Mouse (Mus musculus): ENCODE results near the gene Ctnnbl1. TPM values are rescaled to one million over a fixed set of nuclear protein-coding genes. Genes with fewer than 3 reads are reported as not detected.

Gene Ctnnbl1
- polyA plus RNA-seq, 1 experiment, result 27.0 TPM

- DNase-seq, result no peak
- no peak overlapping the region for H3K4me3 ChIP-seq (replicated peaks; ENCODE audit: extremely low read depth, low read depth, low read length)
- H3K4me1 ChIP-seq (ENCODE audit: control insufficient read depth, insufficient read depth, low read length), result no peaks in the 10 kb centered on the region
- WGBS, result 57% methylated on average over 8 of the region's 8 CpGs
- TF ChIP-seq CTCF (IDR thresholded peaks at IDR 0.05; ENCODE audit: insufficient read depth, low read length) (no peak), POLR2A (IDR thresholded peaks at IDR 0.05; ENCODE audit: borderline replicate concordance, extremely low read depth, low read depth, low read length) (no peak)
Observed at GRCm38 (mm10) chr2:157705777-157706158, 31.4 kb upstream of the Ctnnbl1 start.

DNA sequence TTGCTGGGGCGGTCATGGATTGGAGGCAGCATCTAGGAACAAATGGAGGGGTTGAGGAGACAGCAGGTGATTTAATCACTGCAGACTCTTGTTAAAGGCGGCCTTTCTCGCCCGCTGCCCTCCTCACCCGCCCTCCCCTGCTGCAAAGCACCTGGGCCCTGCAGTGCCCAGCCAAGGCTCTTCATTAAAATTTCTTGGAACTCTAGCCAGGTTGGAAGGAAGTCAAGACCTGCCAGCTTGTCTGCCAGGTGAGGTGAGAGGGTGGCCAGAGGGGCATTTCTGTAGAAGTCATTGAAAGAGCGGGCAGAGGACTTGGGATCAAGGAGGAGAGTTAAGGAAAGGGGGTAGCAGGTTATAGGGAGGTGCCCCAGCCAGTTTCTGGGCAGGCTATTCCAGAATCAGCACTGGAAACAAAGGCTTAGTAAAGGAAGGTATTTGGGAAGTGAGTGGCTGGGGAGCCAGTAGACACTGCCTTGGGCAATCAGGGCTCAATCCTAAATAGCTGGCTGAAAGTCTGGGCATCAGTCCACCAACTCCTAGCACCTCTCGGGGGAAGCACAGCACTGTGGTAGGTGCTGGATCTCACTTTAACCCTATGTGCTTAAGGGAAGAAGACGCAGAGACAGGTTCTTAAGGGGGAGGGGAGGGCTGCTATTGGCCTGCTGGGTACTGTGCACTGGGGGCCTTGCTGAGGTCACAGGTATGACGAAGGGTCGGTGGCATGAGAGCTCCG, 29.8 kb upstream of the Ctnnbl1 start:
- TF ChIP-seq CTCF (IDR thresholded peaks at IDR 0.05; ENCODE audit: insufficient read depth, low read length) (no peak), POLR2A (IDR thresholded peaks at IDR 0.05; ENCODE audit: borderline replicate concordance, extremely low read depth, low read depth, low read length) (no peak)
- 62% methylated on average over 11 of the region's 11 CpGs for WGBS
- Histone ChIP-seq H3K4me1 (ENCODE audit: control insufficient read depth, insufficient read depth, low read length) (no peaks in the 10 kb centered on the region), H3K4me3 (replicated peaks; ENCODE audit: extremely low read depth, low read depth, low read length) (no peak overlapping the region)
- DNase-seq, result no peak

DNA sequence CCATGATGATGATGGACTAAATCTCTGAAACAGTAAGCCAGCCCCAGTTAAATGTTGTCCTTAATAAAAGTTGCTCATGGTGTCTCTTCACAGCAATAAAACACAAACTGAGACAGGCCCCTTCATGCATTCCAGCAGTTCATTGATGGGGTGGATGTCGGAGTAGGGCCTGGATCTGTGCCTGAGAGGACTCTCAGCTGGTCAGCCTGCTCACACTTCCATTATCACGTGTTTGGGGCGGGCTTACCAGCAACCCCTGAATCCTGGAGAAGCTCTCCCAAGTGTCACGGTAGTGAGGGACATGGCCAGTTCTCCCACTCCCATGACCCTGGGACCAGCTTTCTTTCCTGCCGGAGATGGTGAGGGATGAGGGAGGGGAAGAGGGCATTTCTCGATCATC, 24.5 kb upstream of the Ctnnbl1 start:
- TF ChIP-seq CTCF (IDR thresholded peaks at IDR 0.05; ENCODE audit: insufficient read depth, low read length) (no peak), POLR2A (IDR thresholded peaks at IDR 0.05; ENCODE audit: borderline replicate concordance, extremely low read depth, low read depth, low read length) (no peak)
- whole genome bisulfite sequencing, result 56% methylated on average over 6 of the region's 6 CpGs
- DNase-seq, result no peak
- Histone ChIP-seq H3K4me3 (replicated peaks; ENCODE audit: extremely low read depth, low read depth, low read length) (no peak overlapping the region), H3K4me1 (ENCODE audit: control insufficient read depth, insufficient read depth, low read length) (no peaks in the 10 kb centered on the region)

DNA sequence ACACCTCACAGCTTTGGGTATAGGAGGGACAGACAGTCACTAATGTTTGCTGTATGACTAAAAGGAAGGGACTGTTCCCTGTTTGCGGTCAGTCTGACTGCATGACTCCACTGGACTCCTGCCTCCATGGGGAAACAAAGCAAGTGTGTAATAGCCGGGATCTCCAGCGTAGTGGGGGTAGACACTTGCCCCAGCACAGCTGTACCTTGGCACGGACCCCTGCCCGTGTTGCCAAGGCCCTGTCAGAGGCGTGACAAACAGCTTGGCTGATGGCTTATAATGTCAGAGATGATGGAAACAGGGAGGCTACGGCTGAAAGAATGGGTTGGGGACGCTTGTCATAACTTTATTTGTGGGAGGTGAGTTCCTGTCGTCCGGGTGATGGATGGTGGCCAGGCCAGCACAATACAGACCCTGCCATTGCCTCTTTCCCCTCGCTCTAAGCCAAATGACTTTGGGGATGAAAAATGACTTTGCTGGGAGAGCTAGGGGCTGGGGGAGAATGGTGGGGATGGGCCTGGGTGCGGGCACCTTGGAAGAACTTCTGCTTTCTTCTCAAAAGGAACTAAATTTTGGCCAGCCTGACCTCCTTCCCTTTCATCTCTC, 21.5 kb upstream of the Ctnnbl1 start:
- Histone ChIP-seq H3K4me1 (ENCODE audit: control insufficient read depth, insufficient read depth, low read length) (no peaks in the 10 kb centered on the region), H3K4me3 (replicated peaks; ENCODE audit: extremely low read depth, low read depth, low read length) (no peak overlapping the region)
- TF ChIP-seq POLR2A (IDR thresholded peaks at IDR 0.05; ENCODE audit: borderline replicate concordance, extremely low read depth, low read depth, low read length), result no peak
- TF ChIP-seq CTCF (IDR thresholded peaks at IDR 0.05; ENCODE audit: insufficient read depth, low read length), result no peak
- 20% methylated on average over 12 of the region's 12 CpGs for WGBS
- DNase-seq, result peak; percentile 30

GRCm38 (mm10) chr2:157718441-157718840, 18.8 kb upstream of the Ctnnbl1 start:
- TF ChIP-seq CTCF (IDR thresholded peaks at IDR 0.05; ENCODE audit: insufficient read depth, low read length) (no peak), POLR2A (IDR thresholded peaks at IDR 0.05; ENCODE audit: borderline replicate concordance, extremely low read depth, low read depth, low read length) (no peak)
- 61% methylated on average over 4 of the region's 4 CpGs for WGBS
- Histone ChIP-seq H3K4me3 (replicated peaks; ENCODE audit: extremely low read depth, low read depth, low read length) (no peak overlapping the region), H3K4me1 (ENCODE audit: control insufficient read depth, insufficient read depth, low read length) (no peaks in the 10 kb centered on the region)
- DNase-seq, result no peak

DNA sequence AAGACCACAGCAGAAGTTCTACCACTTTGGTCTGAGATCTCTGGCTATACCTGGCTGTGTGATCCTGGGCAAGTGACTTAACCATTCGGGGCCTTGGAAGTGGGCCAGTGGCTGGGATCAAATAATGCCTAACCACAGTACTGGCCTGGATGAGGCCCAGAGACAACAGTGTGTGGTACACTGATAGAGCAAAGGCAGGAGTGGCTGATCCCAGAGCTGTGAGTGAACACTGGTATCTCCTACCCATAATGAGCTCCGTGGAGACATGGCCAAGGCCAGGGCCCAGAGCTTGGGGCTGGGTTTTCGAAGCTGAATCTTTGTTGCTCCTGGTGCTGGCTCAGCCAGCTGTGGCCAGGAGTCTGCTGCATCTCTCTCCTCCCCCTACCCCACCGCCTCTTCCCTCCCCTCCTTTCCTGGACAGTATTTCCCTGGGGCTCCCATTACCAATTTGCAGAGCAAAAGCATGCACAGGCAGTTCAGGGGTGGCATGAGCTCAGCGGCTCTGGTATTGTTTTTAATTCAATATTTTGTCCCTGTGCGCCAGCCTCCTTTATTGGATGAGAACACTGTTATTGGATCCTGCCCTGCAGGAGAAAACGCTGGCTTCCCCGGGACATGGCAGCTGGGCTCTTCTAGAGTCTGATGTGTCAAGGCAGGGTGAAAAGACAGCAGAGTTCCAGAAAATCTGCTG, 13.2 kb upstream of the Ctnnbl1 start:
- TF ChIP-seq POLR2A (IDR thresholded peaks at IDR 0.05; ENCODE audit: borderline replicate concordance, extremely low read depth, low read depth, low read length) (no peak), CTCF (IDR thresholded peaks at IDR 0.05; ENCODE audit: insufficient read depth, low read length) (no peak)
- Histone ChIP-seq H3K4me1 (ENCODE audit: control insufficient read depth, insufficient read depth, low read length) (no peaks in the 10 kb centered on the region), H3K4me3 (replicated peaks; ENCODE audit: extremely low read depth, low read depth, low read length) (no peak overlapping the region)
- 68% methylated on average over 8 of the region's 8 CpGs for WGBS
- DNase-seq, result no peak

- DNase-seq, result no peak
- no peak overlapping the region for H3K4me3 ChIP-seq (replicated peaks; ENCODE audit: extremely low read depth, low read depth, low read length)
- no peak for TF ChIP-seq POLR2A (IDR thresholded peaks at IDR 0.05; ENCODE audit: borderline replicate concordance, extremely low read depth, low read depth, low read length)
- no peak for TF ChIP-seq CTCF (IDR thresholded peaks at IDR 0.05; ENCODE audit: insufficient read depth, low read length)
- 27% methylated on average over 5 of the region's 5 CpGs for WGBS
- no peaks in the 10 kb centered on the region for H3K4me1 ChIP-seq (ENCODE audit: control insufficient read depth, insufficient read depth, low read length)
Observed at GRCm38 (mm10) chr2:157724574-157724914, 12.7 kb upstream of the Ctnnbl1 start.

- no peak overlapping the region for H3K4me3 ChIP-seq (replicated peaks; ENCODE audit: extremely low read depth, low read depth, low read length)
- 34% methylated on average over 7 of the region's 7 CpGs for WGBS
- no peak for TF ChIP-seq POLR2A (IDR thresholded peaks at IDR 0.05; ENCODE audit: borderline replicate concordance, extremely low read depth, low read depth, low read length)
- TF ChIP-seq CTCF (IDR thresholded peaks at IDR 0.05; ENCODE audit: insufficient read depth, low read length), result no peak
Observed at GRCm38 (mm10) chr2:157744619-157745018, 7.4 kb downstream of the Ctnnbl1 start.

GRCm38 (mm10) chr2:157745735-157746134, 8.5 kb downstream of the Ctnnbl1 start:
- TF ChIP-seq CTCF (IDR thresholded peaks at IDR 0.05; ENCODE audit: insufficient read depth, low read length), result no peak
- no peak for TF ChIP-seq POLR2A (IDR thresholded peaks at IDR 0.05; ENCODE audit: borderline replicate concordance, extremely low read depth, low read depth, low read length)
- H3K4me1 ChIP-seq (ENCODE audit: control insufficient read depth, insufficient read depth, low read length), result peaks cover 4% of the 10 kb centered on the region

More at GRCm38 (mm10) chr2:157744619-157745018, 7.4 kb downstream of the Ctnnbl1 start:
- no peaks in the 10 kb centered on the region for H3K4me1 ChIP-seq (ENCODE audit: control insufficient read depth, insufficient read depth, low read length)
- DNase-seq, result no peak

More at GRCm38 (mm10) chr2:157745735-157746134, 8.5 kb downstream of the Ctnnbl1 start:
- WGBS, result over 99% methylated on average over 4 of the region's 4 CpGs
- no peak overlapping the region for H3K4me3 ChIP-seq (replicated peaks; ENCODE audit: extremely low read depth, low read depth, low read length)
- no peak for DNase-seq

Measured in lung, adult 2 months (tissue).